Mouse (Mus musculus) CD4-positive naive resting alpha-beta T cell, adult 76 days (primary cell): Measurements from ENCODE around the gene Gm20503. TPM values are rescaled to one million over a fixed set of nuclear protein-coding genes. Genes with fewer than 3 reads are reported as not detected.

ENCODE experiments used
- total RNA-seq: library from RNA; stranded (reverse); gene quantifications from one replicate; pipeline ENCODE4 v1.2.4, GENCODE M21; 2023

The Gm20503 gene
- not detected for total RNA-seq

DNA sequence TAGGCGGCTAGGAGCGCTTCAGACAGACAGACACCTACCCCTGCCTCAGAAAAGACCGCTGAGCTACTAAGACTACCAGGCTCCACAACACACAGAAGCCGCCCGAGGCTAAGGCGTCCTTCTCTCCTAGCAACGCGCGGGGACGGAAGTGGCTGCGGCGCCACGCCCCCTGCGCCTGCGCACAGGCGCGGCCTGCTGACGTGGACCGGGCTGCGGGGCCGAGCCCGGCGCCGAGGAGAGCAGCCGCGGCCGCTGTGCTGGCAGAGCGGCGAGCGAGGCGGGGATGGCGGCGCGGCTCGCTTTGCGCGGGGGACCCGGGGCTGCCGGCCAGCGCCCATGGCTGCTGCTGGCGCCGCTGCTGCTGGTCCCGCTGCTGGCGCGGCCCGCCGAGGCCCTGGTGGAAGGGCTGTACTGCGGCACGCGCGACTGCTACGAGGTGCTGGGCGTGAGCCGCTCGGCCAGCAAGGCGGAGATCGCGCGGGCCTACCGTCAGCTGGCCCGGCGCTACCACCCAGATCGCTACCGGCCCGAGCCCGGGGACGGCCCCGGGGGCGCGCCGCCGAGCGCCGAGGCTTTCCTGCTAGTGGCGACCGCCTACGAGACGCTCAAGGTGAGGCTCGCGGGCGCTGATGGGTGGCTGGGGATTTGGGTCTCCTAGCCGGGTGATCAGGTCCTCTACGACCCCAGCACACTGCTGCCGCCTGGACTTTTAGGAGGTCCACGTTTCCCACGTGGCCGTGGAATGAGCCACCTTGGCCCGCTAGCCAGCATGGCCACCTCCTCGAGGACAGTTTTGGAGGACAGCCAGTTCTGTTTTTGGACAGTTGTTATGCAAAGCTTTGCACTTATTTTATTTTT lies at the start of gene Gm20503:
Gene Gm20503 (plus strand): TSS at position 263 of the 858 bp plus-strand sequence.

DNA sequence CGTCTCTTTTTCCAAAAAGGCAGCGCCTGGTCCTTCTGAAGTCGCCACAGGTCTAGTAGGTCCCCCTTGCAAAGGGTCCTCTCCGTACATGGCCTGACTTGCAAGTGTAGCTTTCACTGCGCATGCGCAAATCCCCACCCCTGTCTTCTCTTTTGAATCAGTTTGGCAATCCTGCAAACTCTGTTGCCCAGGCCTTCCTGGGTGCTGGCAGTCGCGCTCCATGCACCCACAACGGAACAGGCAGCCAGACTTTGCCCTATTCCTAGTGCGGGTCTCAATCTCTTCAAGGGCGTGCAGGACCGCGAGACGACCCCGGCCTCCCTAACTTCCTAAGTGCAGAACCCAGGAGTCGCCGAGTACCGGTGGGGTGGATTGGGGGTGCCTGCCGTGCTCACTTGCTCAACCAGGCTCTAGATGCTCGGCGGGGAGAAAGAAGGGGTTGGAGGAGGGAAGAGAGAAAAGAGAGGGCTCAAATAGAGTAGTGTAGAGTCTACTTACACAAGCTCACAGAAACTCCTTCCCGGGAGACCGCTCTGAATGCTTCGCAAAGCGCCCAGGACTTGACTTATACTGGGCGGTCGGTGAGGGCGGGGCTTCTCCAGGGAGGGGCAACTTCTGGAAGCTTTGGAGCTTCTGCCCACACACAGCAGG lies 16.3 kb upstream of the Gm20503 start, which contains the start of gene Ptgr1:
Gene Ptgr1 (minus strand): TSS at position 580 of the 651 bp plus-strand sequence.

DNA sequence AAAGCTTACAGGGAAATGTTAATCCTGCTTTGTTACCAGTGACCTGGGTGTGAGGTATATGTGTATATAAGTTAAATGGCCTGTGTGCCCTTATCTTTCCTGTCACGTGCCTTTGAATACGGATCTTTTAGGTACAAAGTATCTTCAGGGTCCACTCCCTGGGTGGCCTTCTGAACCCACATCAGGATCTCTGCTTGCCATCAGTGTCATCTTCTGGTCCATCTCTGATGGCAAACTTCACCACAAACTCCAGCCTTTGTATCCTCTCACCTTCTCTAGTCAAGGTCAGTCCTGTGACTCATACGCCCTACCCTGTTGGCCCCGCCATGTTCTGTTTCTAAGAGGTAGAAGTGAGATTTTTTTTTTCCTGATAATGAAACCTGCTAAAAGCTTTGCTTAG lies 8.2 kb upstream of the Gm20503 start, which contains the start of gene Dnajc25:
Gene Dnajc25 (plus strand): TSS at position 301 of the 400 bp plus-strand sequence.

DNA sequence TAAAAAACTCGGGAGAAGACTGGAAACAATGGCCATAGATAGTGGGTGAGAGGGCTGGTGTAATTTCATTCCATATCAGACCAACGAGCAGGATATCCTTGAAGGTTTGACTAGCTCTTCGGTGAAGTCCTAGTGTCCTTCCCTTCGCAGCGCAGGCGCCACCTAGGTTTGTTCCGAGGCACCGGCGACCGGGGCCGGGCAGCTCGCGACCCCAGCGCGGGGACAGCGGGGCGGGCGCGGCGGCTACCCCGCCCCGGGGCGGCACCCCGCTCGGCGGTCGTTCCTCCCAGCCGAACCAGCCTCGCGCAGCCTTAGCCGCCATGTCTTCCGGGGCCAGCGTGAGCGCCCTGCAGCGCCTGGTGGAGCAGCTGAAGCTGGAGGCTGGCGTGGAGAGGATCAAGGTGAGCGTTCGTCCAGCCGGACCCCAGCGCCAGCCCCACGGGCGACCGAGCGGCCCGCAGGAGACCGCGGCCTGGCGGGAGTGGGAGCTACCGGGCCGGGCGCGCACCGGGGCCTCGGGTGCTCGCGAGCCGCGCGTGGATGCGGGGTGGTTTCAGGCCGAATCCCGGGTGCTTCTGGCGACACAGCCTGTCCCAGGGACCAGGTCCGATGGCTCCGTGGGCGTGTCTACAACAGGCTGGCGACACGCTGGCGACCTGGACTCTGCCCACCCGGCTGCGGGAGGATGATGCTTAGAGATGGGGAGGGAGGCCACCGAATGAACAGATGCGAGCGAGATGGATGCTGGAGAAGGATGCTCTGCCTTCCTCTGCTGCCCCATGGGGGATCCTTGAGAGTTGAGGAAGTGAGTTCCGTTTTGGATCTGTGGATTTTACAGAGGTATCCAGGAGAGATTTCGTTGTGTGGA lies 32.1 kb downstream of the Gm20503 start, which contains the start of gene Gng10:
Gene Gng10 (plus strand): TSS at position 171 of the 868 bp plus-strand sequence.

Other genes with a start within 250 kb of the Gm20503 start
- 0.38 TPM for gene Olfr267, start 215.5 kb upstream of the Gm20503 start, total RNA-seq
- gene Ecpas, start 90.5 kb upstream of the Gm20503 start, total RNA-seq = 85.3 TPM
- not detected for gene Zkscan16, start 59.6 kb upstream of the Gm20503 start, total RNA-seq
- 1.4 TPM for gene Ptgr1, start 16.1 kb upstream of the Gm20503 start, total RNA-seq
- 8.5 TPM for gene Dnajc25, start 8.1 kb upstream of the Gm20503 start, total RNA-seq
- gene Gng10, start 31.9 kb downstream of the Gm20503 start, total RNA-seq = 34.7 TPM
- gene AI481877, start 135.8 kb downstream of the Gm20503 start, total RNA-seq = not detected
- gene Ugcg, start 186.0 kb downstream of the Gm20503 start, total RNA-seq = 386 TPM